Mouse (Mus musculus) MEL (cell line): ENCODE results near the gene Hba-a2.
"Not testable (repeated sequence)": the region's sequence is repeated elsewhere in the genome, so short reads cannot be mapped to it uniquely, and the experiment has no call there.

Experiments used
- BHLHE40 ChIP-seq: IDR thresholded peaks from 2 replicates; pipeline ENCODE4 v1.6.1; 2012; ENCODE audit warnings: low read depth, mild to moderate bottlenecking, inconsistent platforms, low read length, improper control_type of control experiment, borderline replicate concordance
- EP300 ChIP-seq, 2 experiments: IDR thresholded peaks; 2 replicates each; pipeline ENCODE4 v1.6.1; 2011; ENCODE audit warnings: improper control_type of control experiment in 2 of 2, low read length in 2 of 2, low read depth in 1 of 2, mild to moderate bottlenecking in 1 of 2
- HCFC1 ChIP-seq: IDR thresholded peaks from 2 replicates; pipeline ENCODE4 v1.6.1; 2012; ENCODE audit warnings: low read depth, mild to moderate bottlenecking, inconsistent platforms, low read length, improper control_type of control experiment, moderate library complexity
- SIN3A ChIP-seq: IDR thresholded peaks from 2 replicates; pipeline ENCODE4 v1.6.1; 2012; ENCODE audit warnings: low read length, improper control_type of control experiment, inconsistent platforms
- TCF12 ChIP-seq: IDR thresholded peaks from 2 replicates; pipeline ENCODE4 v1.6.1; 2014; ENCODE audit warnings: low read depth, mild to moderate bottlenecking, inconsistent platforms, low read length, improper control_type of control experiment, moderate library complexity
- USF2 ChIP-seq, 2 experiments: IDR thresholded peaks; 2 replicates each; pipeline ENCODE4 v1.6.1; 2011 to 2012; ENCODE audit warnings: improper control_type of control experiment in 2 of 2, low read length in 2 of 2, borderline replicate concordance in 1 of 2, inconsistent platforms in 1 of 2, low read depth in 1 of 2, mild to moderate bottlenecking in 1 of 2; ENCODE audit not compliant: insufficient read depth in 1 of 2
- ZKSCAN1 ChIP-seq: IDR thresholded peaks from 2 replicates; pipeline ENCODE4 v1.6.1; 2012; ENCODE audit warnings: low read depth, mild to moderate bottlenecking, inconsistent platforms, low read length, improper control_type of control experiment, moderate library complexity

DNA sequence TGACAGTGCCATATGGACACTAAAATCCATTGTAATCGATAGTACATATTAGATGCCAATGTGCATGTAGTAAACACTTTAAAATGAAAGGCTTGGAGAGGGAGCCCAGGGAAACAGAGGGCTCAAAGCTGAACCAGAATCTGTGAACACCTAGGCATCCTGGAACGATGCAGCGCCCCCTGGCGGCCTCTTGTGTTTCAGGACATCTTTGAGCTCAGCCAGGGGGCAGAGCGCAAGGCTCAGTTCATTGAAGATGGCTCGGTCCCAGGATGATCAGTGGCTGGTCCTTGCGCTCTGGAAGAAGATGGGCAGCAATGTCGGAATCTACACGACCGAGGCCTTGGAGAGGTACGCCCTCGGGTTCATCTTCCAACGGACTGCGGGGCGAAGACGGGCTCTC is 3.6 kb downstream of the Hba-a2 start, which contains the start of gene Hbq1a:
- not testable (repeated sequence) for TF ChIP-seq HCFC1; EP300 (IDR thresholded peaks at IDR 0.05; ENCODE audit: low read depth in 1 of 2, low read length in 2 of 2); SIN3A; USF2 (IDR thresholded peaks at IDR 0.05; ENCODE audit: borderline replicate concordance in 1 of 2, insufficient read depth in 1 of 2, low read depth in 1 of 2, low read length in 2 of 2); BHLHE40; ZKSCAN1; TCF12
